Mouse (Mus musculus) cerebellum, adult (tissue): ENCODE results near the gene Gm266.

ENCODE experiments used
- ATAC-seq: cut with Nextera tagmentation; 2 replicates; pipeline ENCODE4 v1.9.2; 2017; ENCODE audit warnings: mild to moderate bottlenecking, moderate library complexity, mixed read lengths; ENCODE audit not compliant: insufficient number of reproducible peaks, low FRiP score, low TSS enrichment

Gm266 gene

DNA sequence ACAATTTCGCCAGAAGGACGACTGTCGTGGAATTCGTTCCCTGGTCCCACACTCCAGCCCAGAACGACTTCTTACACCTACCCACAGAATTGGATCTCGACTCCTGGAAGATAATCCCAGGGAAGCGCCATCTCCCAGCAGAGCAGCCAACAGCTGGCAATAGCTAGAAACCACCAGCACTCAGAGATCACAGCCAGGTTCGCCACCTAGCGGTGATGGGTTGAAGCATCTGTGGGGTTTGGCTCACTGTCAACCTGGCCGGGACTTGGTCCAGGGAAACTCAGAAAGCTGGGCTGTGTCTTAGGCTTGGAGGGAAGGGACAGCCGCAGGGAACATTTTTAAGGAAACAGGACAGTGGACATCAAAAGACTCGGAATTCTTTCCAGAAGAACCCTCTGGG lies 19.3 kb upstream of the Gm266 start:
- peak; percentile 78 for ATAC-seq

DNA sequence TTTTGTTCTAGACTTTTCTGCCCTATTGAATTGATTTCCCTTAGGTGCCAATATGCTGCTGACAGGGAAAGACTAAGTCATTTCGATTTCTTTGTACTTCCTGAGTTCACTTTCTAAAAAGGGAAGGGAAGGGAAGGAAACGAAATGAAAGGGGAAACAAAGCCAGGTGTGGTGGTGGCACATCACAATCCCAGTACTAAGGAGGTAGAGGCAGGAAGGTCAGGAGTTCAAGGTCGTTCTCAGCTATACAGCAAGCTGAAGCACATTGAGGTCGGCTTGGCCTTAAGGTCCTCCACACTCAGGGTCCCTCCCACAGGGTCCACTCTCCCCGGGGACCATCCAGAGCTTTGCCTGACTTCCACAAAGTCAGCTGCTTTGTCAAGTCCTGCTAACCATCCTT lies 17.9 kb upstream of the Gm266 start:
- no peak for ATAC-seq

DNA sequence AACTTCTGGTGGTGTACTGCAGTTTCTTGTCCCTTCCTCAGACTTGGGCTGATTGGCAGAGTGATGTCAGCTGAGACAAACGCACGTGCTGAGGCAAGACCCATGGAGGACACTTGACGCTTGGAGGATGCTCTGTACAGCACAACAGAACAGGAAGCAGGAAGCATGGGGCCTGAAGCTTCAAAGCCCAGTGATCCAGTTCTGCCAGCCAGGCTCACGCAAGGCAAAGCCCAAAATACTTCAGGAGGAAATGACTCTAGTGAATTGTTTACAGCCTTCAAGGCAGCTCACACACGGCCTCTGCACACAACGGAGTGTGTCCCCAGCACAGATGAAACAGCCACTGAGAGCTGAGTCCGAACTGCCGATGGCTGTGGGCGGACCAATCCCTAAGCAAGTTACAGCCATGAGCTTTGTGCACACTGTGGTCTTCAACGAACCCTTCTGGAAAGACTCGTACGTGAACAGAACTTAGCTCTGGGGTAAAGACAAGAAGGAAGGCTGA lies 17.5 kb upstream of the Gm266 start:
- ATAC-seq, result no peak

GRCm38 (mm10) chr12:111500725-111501124 lies 15.1 kb upstream of the Gm266 start:
- no peak for ATAC-seq

GRCm38 (mm10) chr12:111499617-111500016 lies 14.0 kb upstream of the Gm266 start:
- ATAC-seq, result no peak

GRCm38 (mm10) chr12:111497076-111497475 lies 11.5 kb upstream of the Gm266 start:
- no peak for ATAC-seq

- no peak for ATAC-seq
Measured at GRCm38 (mm10) chr12:111494931-111495330, 9.3 kb upstream of the Gm266 start.

GRCm38 (mm10) chr12:111489261-111489865 lies 3.7 kb upstream of the Gm266 start:
- no peak for ATAC-seq

DNA sequence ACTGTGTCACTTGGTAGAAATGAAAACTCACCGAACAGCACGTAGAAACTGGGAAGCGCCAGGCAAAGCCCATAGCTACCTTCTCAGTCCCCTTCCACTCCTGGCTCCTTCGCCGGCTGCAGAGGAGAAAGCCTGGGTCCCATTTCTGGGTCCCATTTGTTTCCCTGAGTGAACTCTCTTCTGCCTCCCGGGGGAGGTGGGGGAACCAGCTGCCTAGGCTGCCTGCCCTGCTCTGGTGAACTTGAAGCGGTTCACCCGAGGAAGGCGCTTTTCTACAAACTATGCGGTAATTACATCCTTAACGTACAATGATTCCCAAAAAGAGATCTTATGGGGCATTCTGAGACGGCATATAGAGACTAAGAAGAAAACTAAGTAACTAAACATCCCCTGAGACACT lies 832 bp upstream of the Gm266 start:
- ATAC-seq, result no peak

GRCm38 (mm10) chr12:111485046-111485651 lies 474 bp downstream of the Gm266 start:
- ATAC-seq, result no peak

GRCm38 (mm10) chr12:111479917-111480316 lies 5.7 kb downstream of the Gm266 start:
- ATAC-seq, result no peak

- ATAC-seq, result no peak
Measured at GRCm38 (mm10) chr12:111478924-111479323, 6.7 kb downstream of the Gm266 start.

DNA sequence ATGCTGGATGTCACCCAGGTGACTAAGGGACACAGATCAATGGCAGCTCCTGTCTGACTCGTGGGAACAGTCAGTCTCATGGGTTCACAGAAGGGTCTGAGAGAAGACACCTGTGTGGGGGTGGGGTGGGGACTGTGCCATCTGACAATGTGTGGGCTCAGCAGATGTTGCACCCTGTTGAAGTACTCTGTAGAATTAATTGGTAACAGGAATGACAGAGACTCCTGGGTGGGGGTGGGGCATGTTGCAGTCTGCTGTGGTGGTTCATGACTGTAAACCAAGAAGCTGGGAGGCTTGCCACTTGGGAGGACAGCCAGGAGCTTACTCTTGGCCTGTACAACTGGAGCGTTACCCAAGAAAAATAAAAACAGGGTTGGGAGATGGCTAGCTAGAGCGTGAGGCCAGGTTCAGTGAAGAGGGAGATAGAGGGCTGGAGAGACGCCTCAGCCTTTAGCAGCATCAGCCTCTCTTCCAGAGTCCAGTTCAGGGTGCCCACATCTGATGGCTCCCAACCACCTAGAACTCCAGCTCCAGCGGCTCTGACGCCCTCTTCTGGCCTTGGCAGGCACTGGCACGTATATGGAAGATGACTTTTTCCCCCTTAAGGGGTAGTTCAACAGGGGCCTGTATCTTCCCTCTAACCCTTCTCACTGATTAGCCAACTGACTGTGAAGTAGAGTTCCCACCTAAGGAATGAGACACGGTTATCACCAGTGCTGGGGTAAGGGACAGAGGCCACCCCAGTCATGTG lies 10.6 kb downstream of the Gm266 start:
- no peak for ATAC-seq

GRCm38 (mm10) chr12:111474384-111474783 lies 11.2 kb downstream of the Gm266 start:
- ATAC-seq, result no peak

DNA sequence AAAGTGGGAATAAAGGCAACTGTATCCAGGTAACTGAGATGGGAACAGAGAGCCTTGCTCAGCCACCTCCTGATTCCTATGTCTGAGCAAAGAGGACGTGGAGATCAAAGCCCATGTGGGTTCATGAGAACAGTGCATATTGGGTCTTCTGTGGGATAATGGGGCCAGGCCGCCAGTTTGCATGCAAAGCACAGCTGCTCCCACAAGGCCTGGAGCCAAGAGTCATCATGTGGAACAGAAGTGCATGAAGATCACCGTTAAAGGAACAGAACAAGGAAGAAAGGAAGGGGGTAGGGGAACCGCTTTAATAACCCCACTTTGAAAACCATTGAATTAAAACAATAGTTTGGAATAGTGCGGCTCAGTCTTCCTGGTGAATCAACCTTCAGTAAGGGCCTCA lies 12.7 kb downstream of the Gm266 start:
- ATAC-seq, result no peak

DNA sequence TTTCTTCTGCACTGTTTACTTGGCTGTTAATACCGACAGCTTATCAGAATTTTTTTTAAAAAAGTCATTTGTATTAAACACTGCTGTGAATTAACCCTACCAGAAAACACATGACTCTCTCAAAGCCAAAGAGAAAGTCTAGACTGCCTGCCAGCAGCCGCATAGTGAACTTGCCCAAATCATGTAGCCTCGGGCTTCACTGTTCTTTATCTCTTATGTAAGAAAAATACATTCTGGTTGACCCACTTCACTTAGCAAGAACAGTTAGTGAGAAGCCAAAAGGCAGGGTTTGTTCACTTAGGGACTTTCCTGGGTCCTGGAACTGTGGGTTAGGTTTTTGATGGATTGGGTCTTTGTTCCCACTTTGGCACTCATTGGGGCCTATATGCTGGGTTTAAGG lies 13.9 kb downstream of the Gm266 start:
- ATAC-seq, result no peak

DNA sequence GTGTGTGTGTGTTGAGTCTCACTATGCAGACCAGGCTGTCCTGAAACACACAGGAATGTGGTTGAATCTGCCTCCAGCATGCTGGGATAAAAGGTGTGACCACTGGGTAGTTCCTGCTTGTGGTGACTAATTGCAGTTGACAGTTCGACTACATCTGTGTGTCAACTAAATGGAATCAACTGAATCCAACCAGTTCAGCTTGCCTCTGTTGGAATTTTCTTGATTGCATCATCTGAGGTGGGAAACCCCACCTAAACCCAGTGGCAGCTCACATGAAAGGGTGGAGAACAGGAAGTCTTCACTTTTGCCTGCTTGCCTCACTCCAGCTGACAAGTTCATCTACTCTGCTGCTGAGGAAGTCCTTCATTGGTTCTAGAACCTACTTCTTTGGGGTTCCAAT lies 14.5 kb downstream of the Gm266 start:
- ATAC-seq, result no peak

DNA sequence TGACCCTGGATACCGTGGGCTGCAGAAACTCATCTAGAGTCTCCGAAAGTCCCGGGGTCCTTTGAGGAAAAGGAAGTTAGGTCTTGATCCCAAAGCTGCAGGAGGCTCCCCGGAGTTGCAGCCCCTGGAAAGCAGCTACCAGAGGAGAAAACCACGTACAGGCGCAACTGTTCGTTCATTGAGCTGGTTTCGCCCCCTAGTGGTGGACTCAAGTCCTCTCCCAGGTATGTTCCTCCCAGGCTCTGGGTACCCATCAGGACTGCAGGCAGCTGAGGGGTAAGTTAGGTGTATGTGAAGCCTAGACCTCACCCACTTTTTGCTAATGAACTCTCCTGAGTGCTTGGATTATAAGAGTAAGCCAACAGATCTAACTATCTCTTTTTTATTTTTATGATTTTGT lies 16.1 kb downstream of the Gm266 start:
- peak; percentile 83; the same call in 1 of the 2 replicates for ATAC-seq

GRCm38 (mm10) chr12:111468206-111468605 lies 17.4 kb downstream of the Gm266 start:
- ATAC-seq, result no peak

GRCm38 (mm10) chr12:111466369-111466768 lies 19.3 kb downstream of the Gm266 start:
- no peak for ATAC-seq

- ATAC-seq, result no peak
Measured at GRCm38 (mm10) chr12:111463570-111463969, 22.1 kb downstream of the Gm266 start.

- ATAC-seq, result no peak
Measured at GRCm38 (mm10) chr12:111457742-111458141, 27.9 kb downstream of the Gm266 start.
